Mouse (Mus musculus) lung, postnatal 0 days (tissue): Measurements from ENCODE around the gene Jmjd8.

Source experiments
- CTCF ChIP-seq: IDR thresholded peaks from 2 replicates; pipeline ENCODE4 v1.5.1; 2016; ENCODE audit warnings: antibody characterized with exemption, mild to moderate bottlenecking
- EP300 ChIP-seq: IDR thresholded peaks from 2 replicates; pipeline ENCODE4 v1.6.1; 2016; ENCODE audit warnings: antibody characterized with exemption, mild to moderate bottlenecking, control low read depth

DNA sequence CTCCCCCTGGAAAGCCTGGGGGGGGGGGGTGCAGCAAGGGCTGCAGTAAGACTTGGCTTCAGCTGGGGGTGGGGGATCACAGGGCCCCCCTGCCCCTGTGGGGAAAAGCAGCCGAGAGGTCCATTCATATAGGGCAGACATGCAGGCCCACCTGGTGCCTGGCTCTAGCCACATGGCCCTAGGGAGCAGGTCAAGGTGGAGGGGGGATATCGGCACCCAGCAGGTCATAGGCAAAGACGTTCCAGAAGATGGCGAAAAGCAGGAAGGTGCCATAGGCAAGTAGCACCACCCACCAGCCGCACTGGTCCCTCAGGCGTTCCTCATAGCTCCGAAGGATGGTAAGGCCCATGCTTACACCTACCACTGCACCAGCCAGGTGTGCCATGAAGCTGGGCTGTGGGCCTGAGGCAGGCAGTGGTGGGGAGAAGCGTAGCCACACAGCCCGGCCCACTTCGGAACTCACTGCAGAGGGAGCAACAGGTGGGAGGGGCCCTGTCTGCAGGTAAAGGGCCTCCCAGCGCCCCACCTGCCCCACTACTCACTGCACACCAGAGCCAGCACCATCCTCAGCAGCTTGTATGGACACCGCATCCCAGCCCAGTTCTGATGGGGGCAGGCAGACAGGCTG lies 6.0 kb downstream of the Jmjd8 start:
- TF ChIP-seq CTCF (no peak), EP300 (no peak)
